Mouse (Mus musculus) neural tube, embryonic 12.5 days (tissue): ENCODE measurements around the gene Ybx1. TPM values are rescaled to one million over a fixed set of nuclear protein-coding genes. Genes with fewer than 3 reads are reported as not detected.

ENCODE experiments used
- ATAC-seq: fragments of 200-750 bp; cut with Nextera tagmentation; 2 replicates; pipeline ENCODE4 v1.8.0; 2017; ENCODE audit warnings: low read depth, mild to moderate bottlenecking, moderate TSS enrichment, moderate library complexity; ENCODE audit not compliant: low FRiP score
- H3K27ac ChIP-seq: fragments of 300-500 bp; sonication (generic); 2 replicates; pipeline ENCODE4 v1.5.1; 2016
- H3K27me3 ChIP-seq: fragments of 300-500 bp; sonication (generic); replicated peaks from 2 replicates; pipeline ENCODE4 v1.6.1; 2016; ENCODE audit warnings: mild to moderate bottlenecking
- H3K36me3 ChIP-seq: fragments of 300-500 bp; sonication (generic); 2 replicates; pipeline ENCODE4 v1.6.1; 2016; ENCODE audit warnings: mild to moderate bottlenecking
- H3K4me1 ChIP-seq: fragments of 300-500 bp; sonication (generic); 2 replicates; pipeline ENCODE4 v1.6.1; 2016
- H3K4me2 ChIP-seq: fragments of 300-500 bp; sonication (generic); replicated peaks from 2 replicates; pipeline ENCODE4 v1.6.1; 2016; ENCODE audit warnings: mild to moderate bottlenecking
- H3K4me3 ChIP-seq: fragments of 300-500 bp; sonication (generic); 2 replicates; pipeline ENCODE4 v1.5.1; 2016
- H3K9ac ChIP-seq: fragments of 300-500 bp; sonication (generic); 2 replicates; pipeline ENCODE4 v1.6.1; 2016; ENCODE audit warnings: mild to moderate bottlenecking
- H3K9me3 ChIP-seq: fragments of 300-500 bp; sonication (generic); 2 replicates; pipeline ENCODE4 v1.6.1; 2016; ENCODE audit warnings: mild to moderate bottlenecking
- WGBS: fragments of 180-500 bp; shearing (Covaris S2); methylation state at CpG from one replicate; pipeline ENCODE4 v1.1.7; 2016; 5-methylcytosine and 5-hydroxymethylcytosine counted together
- polyA plus RNA-seq: library from polyadenylated mRNA; unstranded; fragments of >200 nt; fragmentation: Nextera tagmentation; extraction: Ambion mirVana; gene quantifications from 2 replicates; pipeline ENCODE4 v1.2.1, GENCODE M21; 2016

The Ybx1 gene
- polyA plus RNA-seq, 1 experiment from 2014 or later, result 1,308 TPM

GRCm38 (mm10) chr4:119262483-119262882 is 31.9 kb downstream of the Ybx1 start:
- Histone ChIP-seq H3K9ac (no peak overlapping the region), H3K27ac (no peak overlapping the region), H3K4me3 (no peak overlapping the region), H3K4me2 (no peak overlapping the region), H3K36me3 (no peaks in the 10 kb centered on the region), H3K4me1 (no peaks in the 10 kb centered on the region), H3K9me3 (no peaks in the 10 kb centered on the region), H3K27me3 (no peaks in the 10 kb centered on the region)
- 92% methylated on average over 5 of the region's 5 CpGs for WGBS
- no peak for ATAC-seq

DNA sequence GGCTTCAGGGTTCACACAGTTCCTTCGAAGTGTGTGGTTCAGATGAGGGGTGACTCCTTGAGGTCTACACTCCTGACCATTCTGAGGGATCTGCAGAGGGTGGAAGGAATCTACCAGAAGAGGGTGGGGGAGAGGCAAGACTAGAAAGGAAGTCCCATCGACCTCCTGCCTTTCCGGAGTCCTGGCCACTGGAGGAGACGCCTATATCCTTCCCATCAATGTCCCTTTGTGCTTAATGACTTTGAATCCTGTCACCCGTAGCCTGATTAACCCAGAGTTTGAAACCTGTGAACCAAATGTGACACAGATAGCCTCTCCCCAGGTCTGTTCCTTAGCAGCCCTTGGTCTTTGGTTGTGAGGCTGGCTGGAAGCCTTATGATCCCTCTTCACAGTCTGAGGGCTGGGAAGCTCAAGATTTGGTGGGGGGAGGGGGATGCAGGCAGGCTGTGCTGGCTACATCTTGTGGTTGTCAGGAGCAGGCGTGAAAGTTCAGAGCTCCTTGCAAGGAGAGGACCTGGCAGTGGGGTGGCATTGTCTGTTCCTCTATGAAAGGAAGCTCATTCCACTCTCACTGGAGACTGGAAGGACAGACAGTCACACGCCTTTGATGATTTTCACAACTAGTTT is 33.2 kb downstream of the Ybx1 start:
- no peak overlapping the region for H3K4me3 ChIP-seq
- 66% methylated on average over 7 of the region's 7 CpGs for WGBS
- no peak overlapping the region for H3K27ac ChIP-seq
- H3K4me2 ChIP-seq, result no peak overlapping the region
- H3K9me3 ChIP-seq, result no peaks in the 10 kb centered on the region
- H3K9ac ChIP-seq, result no peak overlapping the region
- no peak for ATAC-seq
- no peaks in the 10 kb centered on the region for H3K36me3 ChIP-seq
- H3K27me3 ChIP-seq, result no peaks in the 10 kb centered on the region
- no peaks in the 10 kb centered on the region for H3K4me1 ChIP-seq

DNA sequence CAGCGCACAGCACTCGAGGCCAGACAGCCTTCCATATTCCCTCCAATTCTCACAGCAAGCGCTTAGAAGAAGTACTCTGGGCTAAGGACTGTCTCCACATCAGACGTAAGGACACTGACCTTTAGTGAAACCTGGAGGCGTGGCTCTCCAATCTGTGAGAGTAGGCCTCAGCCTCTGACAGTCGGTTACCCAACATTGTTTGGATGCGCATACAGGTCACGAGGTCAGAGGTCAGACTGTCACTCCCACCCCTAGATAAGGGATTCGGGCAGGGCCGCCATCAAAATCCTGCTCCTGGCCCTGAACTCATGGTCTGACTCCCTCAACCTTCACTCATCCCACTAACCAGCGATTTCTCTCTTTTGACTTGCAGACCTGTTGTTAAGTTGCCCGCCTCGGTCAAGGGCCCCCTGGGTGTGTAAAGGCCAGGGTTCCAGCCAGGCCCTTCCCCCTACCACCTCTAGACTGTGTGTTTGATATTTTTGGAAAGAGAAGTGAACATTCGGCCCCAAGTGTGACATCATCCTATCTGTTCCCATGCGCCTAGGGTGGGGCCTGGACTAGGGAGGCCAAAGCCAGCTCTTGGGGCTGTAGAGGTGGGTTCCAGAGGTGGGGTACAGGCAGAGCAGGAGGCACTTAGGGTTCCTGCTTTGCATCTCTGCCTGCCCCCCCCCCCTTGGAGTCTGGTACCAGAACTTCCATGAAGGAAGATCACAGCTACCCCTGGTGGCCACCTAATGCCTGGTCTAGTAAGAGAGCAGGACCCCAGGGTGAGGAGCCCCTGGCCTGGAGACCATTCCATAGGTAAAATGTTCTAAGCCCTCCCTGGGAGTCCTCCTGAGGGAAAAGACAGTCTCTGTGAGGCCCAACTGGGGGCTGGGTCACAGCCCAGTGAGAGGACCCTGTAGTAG is 34.8 kb downstream of the Ybx1 start:
- H3K27me3 ChIP-seq, result no peaks in the 10 kb centered on the region
- no peak overlapping the region for H3K4me2 ChIP-seq
- H3K9ac ChIP-seq, result no peak overlapping the region
- WGBS, result 83% methylated on average over 15 of the region's 15 CpGs
- H3K4me3 ChIP-seq, result no peak overlapping the region
- no peaks in the 10 kb centered on the region for H3K9me3 ChIP-seq
- no peak for ATAC-seq
- H3K4me1 ChIP-seq, result no peaks in the 10 kb centered on the region
- no peaks in the 10 kb centered on the region for H3K36me3 ChIP-seq
- no peak overlapping the region for H3K27ac ChIP-seq

DNA sequence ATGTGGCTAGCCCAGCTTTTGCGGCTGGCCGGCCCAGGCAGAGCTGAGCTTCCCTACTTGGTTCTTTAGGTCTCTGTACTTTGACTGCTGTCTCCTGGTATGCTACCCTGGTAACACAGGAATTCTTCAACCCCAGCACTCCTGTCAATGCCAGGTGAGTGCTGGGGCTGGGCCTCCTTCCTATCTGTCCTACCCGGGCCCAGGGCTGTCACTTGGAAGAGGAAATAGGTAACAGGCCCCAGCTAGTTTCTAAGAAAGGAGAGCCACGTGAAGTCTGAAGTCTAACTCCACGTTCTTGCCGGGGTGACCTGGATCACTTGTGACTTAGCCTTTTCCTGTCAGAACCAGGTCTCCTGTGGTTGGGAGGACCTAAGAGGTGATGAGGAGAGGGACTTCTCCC is 37.3 kb downstream of the Ybx1 start:
- WGBS, result 90% methylated on average over 6 of the region's 6 CpGs
- Histone ChIP-seq H3K9ac (no peak overlapping the region), H3K9me3 (no peaks in the 10 kb centered on the region), H3K4me3 (no peak overlapping the region), H3K27ac (no peak overlapping the region), H3K27me3 (no peaks in the 10 kb centered on the region), H3K36me3 (no peaks in the 10 kb centered on the region), H3K4me2 (no peak overlapping the region), H3K4me1 (peaks cover 10% of the 10 kb centered on the region; the same call in 1 of the 2 replicates)
- no peak for ATAC-seq

DNA sequence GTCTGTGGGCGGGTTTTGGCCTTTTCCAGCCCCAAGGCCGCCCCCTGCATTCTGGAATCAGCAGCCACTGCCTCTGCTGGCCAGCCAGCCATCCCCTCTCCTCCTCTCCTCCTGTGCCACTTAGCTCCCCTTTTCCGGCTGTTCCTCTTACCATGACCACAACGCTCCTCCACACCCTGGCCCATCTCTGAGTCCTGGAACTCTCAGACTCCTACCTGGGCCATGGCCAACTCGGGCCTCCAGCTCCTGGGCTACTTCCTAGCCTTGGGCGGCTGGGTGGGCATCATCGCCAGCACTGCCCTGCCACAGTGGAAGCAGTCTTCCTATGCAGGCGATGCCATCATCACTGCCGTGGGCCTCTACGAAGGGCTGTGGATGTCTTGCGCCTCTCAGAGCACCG is 39.1 kb downstream of the Ybx1 start, which contains the start of gene Cldn19:
TSS of gene Cldn19 (plus strand) at position 64 of the 400 bp plus-strand sequence.
- ATAC-seq, result no peak
- Histone ChIP-seq H3K36me3 (no peaks in the 10 kb centered on the region), H3K27me3 (no peaks in the 10 kb centered on the region), H3K9me3 (no peaks in the 10 kb centered on the region), H3K4me3 (no peak within 1 kb of the TSS), H3K9ac (0 out of 2 replicates have a peak within 1 kb of the TSS, but pooled peaks have one; percentile 22), H3K4me1 (peaks cover 10% of the 10 kb centered on the region; the same call in 1 of the 2 replicates), H3K4me2 (no peak within 1 kb of the TSS), H3K27ac (no peak within 1 kb of the TSS)
- 76% methylated on average over 12 of the region's 12 CpGs for WGBS

DNA sequence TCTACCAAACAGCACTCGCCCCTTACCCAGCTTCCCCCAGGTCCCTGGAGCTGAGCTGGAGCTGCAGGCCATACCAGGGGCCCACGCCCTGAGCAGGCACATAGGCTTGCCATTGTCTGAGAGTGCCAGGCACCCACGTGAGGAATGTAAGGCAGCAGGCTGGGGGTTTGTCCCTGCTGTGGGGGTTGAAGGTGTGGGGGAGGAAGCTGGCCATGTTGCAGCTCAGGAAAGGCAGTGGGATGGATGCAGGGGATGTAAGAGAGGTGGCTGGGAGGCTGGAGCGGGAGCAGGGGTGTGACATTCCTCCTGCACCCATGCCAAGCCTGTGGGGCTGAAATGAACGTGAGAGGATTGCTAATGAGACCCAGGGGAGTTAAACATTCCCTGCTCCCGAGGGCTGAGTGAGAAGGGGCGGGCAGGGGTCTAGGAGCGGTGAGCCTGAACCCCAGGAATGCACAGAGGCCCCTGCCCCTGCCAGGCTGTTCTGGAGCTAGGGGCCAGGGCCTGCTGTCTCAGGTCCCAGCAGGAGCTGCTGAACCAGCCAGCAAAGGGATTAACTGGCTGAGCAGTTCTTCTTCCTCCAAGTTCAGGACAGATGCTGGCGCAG is 40.3 kb downstream of the Ybx1 start:
- 0 out of 2 replicates have a peak overlapping the region, but pooled peaks have one; percentile 22 for H3K9ac ChIP-seq
- no peak overlapping the region for H3K4me2 ChIP-seq
- H3K9me3 ChIP-seq, result no peaks in the 10 kb centered on the region
- no peak overlapping the region for H3K4me3 ChIP-seq
- H3K4me1 ChIP-seq, result peaks cover 10% of the 10 kb centered on the region; the same call in 1 of the 2 replicates
- 35% methylated on average over 9 of the region's 9 CpGs for WGBS
- peak; percentile 61 for ATAC-seq
- no peaks in the 10 kb centered on the region for H3K36me3 ChIP-seq
- no peak overlapping the region for H3K27ac ChIP-seq
- no peaks in the 10 kb centered on the region for H3K27me3 ChIP-seq

- Histone ChIP-seq H3K4me2 (no peak overlapping the region), H3K4me1 (peaks cover 17% of the 10 kb centered on the region; the same call in 1 of the 2 replicates), H3K9me3 (no peaks in the 10 kb centered on the region), H3K27ac (no peak overlapping the region), H3K9ac (no peak overlapping the region), H3K27me3 (no peaks in the 10 kb centered on the region), H3K36me3 (peaks cover 14% of the 10 kb centered on the region; the same call in 1 of the 2 replicates), H3K4me3 (no peak overlapping the region)
- no peak for ATAC-seq
- WGBS, result 66% methylated on average over 7 of the region's 7 CpGs
Observed at GRCm38 (mm10) chr4:119252025-119252808, 42.2 kb downstream of the Ybx1 start.

GRCm38 (mm10) chr4:119248407-119248965 is 45.9 kb downstream of the Ybx1 start:
- Histone ChIP-seq H3K4me3 (no peak overlapping the region), H3K27ac (no peak overlapping the region), H3K4me1 (peaks cover 7% of the 10 kb centered on the region; the same call in 1 of the 2 replicates), H3K36me3 (peaks cover 39% of the 10 kb centered on the region), H3K4me2 (no peak overlapping the region), H3K27me3 (no peaks in the 10 kb centered on the region), H3K9ac (no peak overlapping the region), H3K9me3 (no peaks in the 10 kb centered on the region)
- 92% methylated on average over 11 of the region's 11 CpGs for WGBS
- ATAC-seq, result no peak

GRCm38 (mm10) chr4:119247462-119248235 is 46.8 kb downstream of the Ybx1 start:
- 33% methylated on average over 13 of the region's 13 CpGs for WGBS
- ATAC-seq, result peak; percentile 61
- peaks cover 44% of the 10 kb centered on the region for H3K36me3 ChIP-seq
- no peak overlapping the region for H3K27ac ChIP-seq
- H3K4me1 ChIP-seq, result peaks cover 7% of the 10 kb centered on the region; the same call in 1 of the 2 replicates
- H3K9me3 ChIP-seq, result no peaks in the 10 kb centered on the region
- H3K4me2 ChIP-seq, result no peak overlapping the region
- H3K4me3 ChIP-seq, result no peak overlapping the region
- H3K27me3 ChIP-seq, result no peaks in the 10 kb centered on the region
- H3K9ac ChIP-seq, result no peak overlapping the region

DNA sequence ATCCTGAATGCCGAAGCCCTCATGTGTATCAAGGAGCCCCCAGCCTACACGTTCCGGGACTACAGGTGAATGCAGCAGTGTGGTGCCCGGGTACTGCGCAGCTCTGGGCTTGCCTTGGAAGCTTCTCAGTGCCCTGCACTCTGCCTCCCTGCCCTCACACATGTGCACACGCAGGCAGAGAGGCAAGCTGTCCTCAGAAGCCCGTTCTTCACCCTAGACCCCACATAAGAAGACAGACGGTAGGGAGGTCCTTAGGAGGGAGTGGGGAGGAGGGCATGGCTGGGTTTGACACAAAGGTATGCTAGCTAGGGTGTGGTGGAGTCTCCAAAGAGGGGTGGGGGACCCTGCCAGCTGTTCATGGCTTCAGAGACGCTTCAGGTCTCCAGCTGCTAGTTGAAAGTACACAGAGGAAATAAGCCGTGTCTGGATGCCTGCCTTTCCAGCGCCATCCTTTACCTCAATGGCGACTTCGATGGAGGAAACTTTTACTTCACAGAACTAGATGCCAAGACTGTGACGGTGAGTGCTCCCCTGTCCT is 47.6 kb downstream of the Ybx1 start:
- Histone ChIP-seq H3K4me2 (no peak overlapping the region), H3K36me3 (peaks cover 53% of the 10 kb centered on the region), H3K9me3 (no peaks in the 10 kb centered on the region), H3K27me3 (no peaks in the 10 kb centered on the region), H3K4me1 (peaks cover 7% of the 10 kb centered on the region; the same call in 1 of the 2 replicates), H3K9ac (no peak overlapping the region), H3K4me3 (no peak overlapping the region), H3K27ac (no peak overlapping the region)
- WGBS, result 78% methylated on average over 14 of the region's 14 CpGs
- ATAC-seq, result no peak
